Mouse (Mus musculus) CH12.LX (cell line): ENCODE measurements around the gene Ifna13.

Source experiments
- CHD2 ChIP-seq: IDR thresholded peaks from 2 replicates; pipeline ENCODE4 v1.6.1; 2011; ENCODE audit warnings: low read length, improper control_type of control experiment
- CTCF ChIP-seq, 2 experiments: IDR thresholded peaks in 1 of 2; conservative IDR thresholded peaks in 1 of 2; 2 replicates each; pipeline ENCODE4 v1.5.1; 2011 to 2012; ENCODE audit warnings: low read depth in 2 of 2, low read length in 2 of 2, improper control_type of control experiment in 1 of 2, inconsistent platforms in 1 of 2, mild to moderate bottlenecking in 1 of 2, moderate library complexity in 1 of 2
- MAX ChIP-seq: IDR thresholded peaks from 2 replicates; pipeline ENCODE4 v1.6.1; 2011; ENCODE audit warnings: low read length, improper control_type of control experiment
- ZMIZ1 ChIP-seq: IDR thresholded peaks from 2 replicates; pipeline ENCODE4 v1.6.1; 2012; ENCODE audit warnings: low read depth, mild to moderate bottlenecking, inconsistent platforms, low read length, improper control_type of control experiment

GRCm38 (mm10) chr4:88603276-88603675 is 41.0 kb downstream of the Ifna13 start, which contains the start of gene Ifna12:
- TF ChIP-seq CTCF (conservative IDR thresholded peaks at IDR 0.05 in 1 of 2, IDR thresholded peaks at IDR 0.05 in 1 of 2; ENCODE audit: low read depth in 2 of 2, low read length in 2 of 2) (no peak), ZMIZ1 (no peak), CHD2 (no peak), MAX (no peak)
